Mouse (Mus musculus): ENCODE data around the gene 1110008P14Rik. TPM values are rescaled to one million over a fixed set of nuclear protein-coding genes. Genes with fewer than 3 reads are reported as not detected.

1110008P14Rik gene
- polyA plus RNA-seq, 2 experiments, result 32.6 to 40.8 TPM

DNA sequence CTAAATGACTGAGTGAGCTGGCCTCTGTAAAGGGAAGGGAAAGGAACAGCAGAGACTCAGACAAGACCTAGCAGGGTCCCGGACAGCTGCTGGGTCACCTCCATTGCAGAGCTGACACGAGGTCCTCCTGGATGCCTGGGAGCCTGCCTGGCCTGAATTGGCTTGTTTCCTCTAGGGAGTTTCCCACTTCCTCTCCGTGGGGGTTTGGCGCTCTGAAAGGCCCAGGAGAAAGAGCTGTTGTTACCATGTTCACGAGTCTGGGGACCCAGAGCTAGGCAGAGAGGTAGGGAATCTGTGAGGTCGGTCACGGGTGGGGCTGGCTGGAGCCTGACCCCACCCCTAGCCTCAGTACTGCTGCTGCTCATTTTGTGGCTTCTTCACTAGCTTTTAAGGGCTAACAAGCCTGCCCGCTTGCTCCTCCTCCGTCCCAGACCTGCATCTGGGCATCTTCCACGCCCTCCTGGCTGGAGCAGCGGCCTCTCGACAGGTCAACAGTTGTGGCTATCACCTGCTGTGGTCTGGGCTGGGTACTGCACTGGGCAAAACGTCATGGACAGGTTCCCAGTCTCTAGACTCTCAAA is 31.2 kb downstream of the 1110008P14Rik start:
- no peak for TF ChIP-seq EP300 (IDR thresholded peaks at IDR 0.05; ENCODE audit: low read depth)
- no peak for TF ChIP-seq CTCF (IDR thresholded peaks at IDR 0.05; ENCODE audit: low read depth)
- Histone ChIP-seq H3K27me3 (ENCODE audit: control insufficient read depth, insufficient read depth, low read length) (peaks cover 22% of the 10 kb centered on the region), H3K9ac (replicated peaks) (no peak overlapping the region), H3K4me3 (ENCODE audit: insufficient read depth in 1 of 2, low read depth in 2 of 2, low read length in 2 of 2) (no peak overlapping the region), H3K4me2 (ENCODE audit: low read depth) (no peak overlapping the region), H3K9me3 (ENCODE audit: control insufficient read depth, low read length) (no peaks in the 10 kb centered on the region), H3K4me1 (replicated peaks; ENCODE audit: control insufficient read depth in 2 of 2, insufficient read depth in 2 of 2, low read length in 1 of 2) (peaks cover 2 to 5% of the 10 kb centered on the region in 2 experiments; a peak in 2 of 4 replicates), H3K27ac (no peak overlapping the region), H3K36me3 (replicated peaks; ENCODE audit: control insufficient read depth, insufficient read depth, low read depth) (no peaks in the 10 kb centered on the region)
- no peak for ATAC-seq (ENCODE audit: insufficient read depth)
- no peak for DNase-seq (ENCODE audit: low read depth in 3 of 3, low spot score in 3 of 3)
- WGBS (ENCODE audit: insufficient replicate concordance), result 32% methylated on average over 13 of the region's 13 CpGs

DNA sequence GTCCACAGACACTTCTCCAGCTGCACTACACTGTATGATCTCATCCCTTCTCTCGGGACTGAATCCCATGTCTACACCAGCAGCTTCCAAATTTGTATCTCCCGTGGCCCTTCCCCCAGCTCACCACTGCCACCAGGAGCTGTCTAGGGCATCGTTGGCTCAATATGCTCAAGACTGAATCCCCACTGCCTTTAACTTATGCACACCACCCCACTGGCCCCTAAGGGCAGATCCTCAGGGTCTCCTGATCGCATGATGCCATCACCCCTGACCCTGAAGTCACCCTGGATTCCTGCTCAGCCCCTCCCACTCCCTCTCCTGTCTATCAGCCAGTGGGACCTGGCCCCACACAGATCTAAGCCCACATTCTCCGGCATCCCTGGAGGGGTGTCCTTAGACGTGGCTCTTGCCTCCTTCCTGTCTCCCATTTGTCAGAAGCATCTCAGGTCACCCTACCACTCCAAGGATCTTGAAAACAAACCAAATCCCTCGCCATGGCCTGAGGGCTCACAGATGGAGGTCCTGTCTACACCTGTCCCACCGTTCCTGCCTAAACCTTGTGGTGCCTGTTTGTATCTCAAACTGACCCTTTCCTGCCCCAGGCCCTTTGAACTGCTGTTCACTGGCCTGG is 32.0 kb downstream of the 1110008P14Rik start:
- peaks cover 22% of the 10 kb centered on the region for H3K27me3 ChIP-seq (ENCODE audit: control insufficient read depth, insufficient read depth, low read length)
- H3K4me2 ChIP-seq (ENCODE audit: low read depth), result no peak overlapping the region
- DNase-seq (ENCODE audit: low read depth in 3 of 3, low spot score in 3 of 3), result no peak
- no peak overlapping the region for H3K9ac ChIP-seq (replicated peaks)
- H3K27ac ChIP-seq, result no peak overlapping the region
- TF ChIP-seq EP300 (IDR thresholded peaks at IDR 0.05; ENCODE audit: low read depth) (no peak), CTCF (IDR thresholded peaks at IDR 0.05; ENCODE audit: low read depth) (no peak)
- ATAC-seq (ENCODE audit: insufficient read depth), result no peak
- H3K36me3 ChIP-seq (replicated peaks; ENCODE audit: control insufficient read depth, insufficient read depth, low read depth), result no peaks in the 10 kb centered on the region
- no peak overlapping the region for H3K4me3 ChIP-seq (ENCODE audit: insufficient read depth in 1 of 2, low read depth in 2 of 2, low read length in 2 of 2)
- H3K9me3 ChIP-seq (ENCODE audit: control insufficient read depth, low read length), result no peaks in the 10 kb centered on the region
- peaks cover 2 to 5% of the 10 kb centered on the region in 2 experiments; a peak in 2 of 4 replicates for H3K4me1 ChIP-seq (replicated peaks; ENCODE audit: control insufficient read depth in 2 of 2, insufficient read depth in 2 of 2, low read length in 1 of 2)
- 49% methylated on average over 8 of the region's 8 CpGs for WGBS (ENCODE audit: insufficient replicate concordance)

DNA sequence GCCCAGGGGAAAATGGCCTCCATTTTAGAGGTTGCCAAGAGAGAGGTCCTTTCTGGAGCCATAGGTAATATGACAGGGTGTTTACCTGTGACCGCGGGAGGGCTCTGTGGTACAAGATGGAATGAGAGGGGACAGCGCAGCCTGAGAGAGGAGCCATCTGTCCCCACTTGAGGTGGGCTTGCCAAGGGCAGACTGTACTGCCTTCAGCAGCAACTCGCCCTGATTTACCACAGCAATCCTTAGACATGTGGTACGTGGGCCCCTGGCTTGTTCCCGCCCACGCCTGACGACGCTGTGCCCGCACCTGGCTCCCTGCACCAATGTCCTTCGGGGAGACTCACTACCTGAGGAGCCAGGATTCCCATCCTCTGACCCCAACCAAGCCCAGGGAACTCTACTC is 33.4 kb downstream of the 1110008P14Rik start:
- TF ChIP-seq CTCF (IDR thresholded peaks at IDR 0.05; ENCODE audit: low read depth), result no peak
- no peak for TF ChIP-seq EP300 (IDR thresholded peaks at IDR 0.05; ENCODE audit: low read depth)
- H3K4me1 ChIP-seq (replicated peaks; ENCODE audit: control insufficient read depth in 2 of 2, insufficient read depth in 2 of 2, low read length in 1 of 2), result peaks cover 0 to under 1% of the 10 kb centered on the region in 2 experiments; a peak in 1 of 4 replicates
- WGBS (ENCODE audit: insufficient replicate concordance), result 73% methylated on average over 11 of the region's 11 CpGs
- ATAC-seq (ENCODE audit: insufficient read depth), result no peak
- no peaks in the 10 kb centered on the region for H3K9me3 ChIP-seq (ENCODE audit: control insufficient read depth, low read length)
- no peak overlapping the region for H3K4me3 ChIP-seq (ENCODE audit: insufficient read depth in 1 of 2, low read depth in 2 of 2, low read length in 2 of 2)
- no peak for DNase-seq (ENCODE audit: low read depth in 3 of 3, low spot score in 3 of 3)
- H3K4me2 ChIP-seq (ENCODE audit: low read depth), result no peak overlapping the region
- no peak overlapping the region for H3K9ac ChIP-seq (replicated peaks)
- no peak overlapping the region for H3K27ac ChIP-seq
- H3K36me3 ChIP-seq (replicated peaks; ENCODE audit: control insufficient read depth, insufficient read depth, low read depth), result no peaks in the 10 kb centered on the region
- H3K27me3 ChIP-seq (ENCODE audit: control insufficient read depth, insufficient read depth, low read length), result peaks cover 22% of the 10 kb centered on the region

DNA sequence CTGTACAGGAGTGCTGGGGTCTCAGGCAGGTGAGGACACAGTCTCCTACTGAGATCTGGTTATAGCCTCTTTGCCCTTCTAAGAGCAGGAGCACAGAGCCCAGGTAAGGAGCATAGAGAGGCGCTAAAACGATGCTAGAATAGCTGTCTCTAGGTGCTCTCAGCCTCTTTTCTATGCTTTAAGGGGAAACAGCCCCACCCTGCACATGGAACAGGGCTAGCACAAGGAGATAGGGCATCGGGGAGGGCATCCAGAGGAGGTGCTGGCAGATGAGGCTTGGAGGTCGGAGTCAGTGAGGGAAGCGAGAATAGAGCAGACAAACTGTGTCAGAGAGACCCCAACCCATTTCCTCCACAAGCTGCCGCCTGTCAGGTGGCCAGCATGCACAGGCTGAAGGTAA is 34.7 kb downstream of the 1110008P14Rik start:
- TF ChIP-seq CTCF (IDR thresholded peaks at IDR 0.05; ENCODE audit: low read depth) (no peak), EP300 (IDR thresholded peaks at IDR 0.05; ENCODE audit: low read depth) (no peak)
- H3K36me3 ChIP-seq (replicated peaks; ENCODE audit: control insufficient read depth, insufficient read depth, low read depth), result no peaks in the 10 kb centered on the region
- no peaks in the 10 kb centered on the region for H3K4me1 ChIP-seq (replicated peaks; ENCODE audit: control insufficient read depth in 2 of 2, insufficient read depth in 2 of 2, low read length in 1 of 2)

DNA sequence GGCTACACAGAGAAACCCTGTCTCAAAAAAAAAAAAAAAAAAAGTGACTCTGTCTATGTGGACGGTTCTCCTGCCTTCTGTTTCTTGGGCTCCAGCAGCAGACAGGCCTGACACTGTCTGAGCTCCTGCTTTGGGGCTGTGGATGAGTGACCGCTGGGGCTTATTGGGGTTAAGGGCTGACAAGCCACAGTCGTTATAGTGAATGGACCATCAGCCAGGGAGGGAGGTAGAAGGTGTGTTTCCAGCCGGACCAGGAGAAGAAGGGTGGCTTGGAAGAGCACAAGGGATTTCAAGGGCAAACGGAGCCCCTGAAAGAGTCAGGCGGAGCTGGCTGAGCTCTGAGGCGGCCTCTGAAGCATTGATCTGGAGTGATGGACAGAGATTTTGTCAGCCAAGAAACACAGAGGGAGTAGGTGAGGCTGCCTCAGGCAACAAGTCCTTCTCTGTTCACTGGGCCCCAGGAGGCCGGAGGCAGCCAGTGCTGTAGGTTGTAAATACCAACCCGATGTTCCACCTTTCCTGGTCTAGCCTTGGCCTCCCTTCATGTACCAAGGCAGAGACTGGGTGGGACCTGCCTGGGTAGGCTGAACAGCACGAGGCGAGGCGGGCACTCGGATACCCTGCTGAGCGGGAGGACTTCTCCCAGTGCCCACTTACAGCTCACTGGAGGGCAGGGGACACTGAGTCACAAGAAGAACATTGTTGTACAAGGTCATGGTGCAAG is 37.0 kb downstream of the 1110008P14Rik start:
- no peak for TF ChIP-seq CTCF (IDR thresholded peaks at IDR 0.05; ENCODE audit: low read depth)
- TF ChIP-seq EP300 (IDR thresholded peaks at IDR 0.05; ENCODE audit: low read depth), result no peak
- DNase-seq (ENCODE audit: low read depth in 3 of 3, low spot score in 3 of 3), result no peak
- no peak overlapping the region for H3K4me3 ChIP-seq (ENCODE audit: insufficient read depth in 1 of 2, low read depth in 2 of 2, low read length in 2 of 2)
- no peaks in the 10 kb centered on the region for H3K4me1 ChIP-seq (replicated peaks; ENCODE audit: control insufficient read depth in 2 of 2, insufficient read depth in 2 of 2, low read length in 1 of 2)
- H3K9me3 ChIP-seq (ENCODE audit: control insufficient read depth, low read length), result no peaks in the 10 kb centered on the region
- no peak for ATAC-seq (ENCODE audit: insufficient read depth)
- 60% methylated on average over 14 of the region's 14 CpGs for WGBS (ENCODE audit: insufficient replicate concordance)
- H3K4me2 ChIP-seq (ENCODE audit: low read depth), result no peak overlapping the region
- H3K27ac ChIP-seq, result no peak overlapping the region
- H3K9ac ChIP-seq (replicated peaks), result no peak overlapping the region
- H3K27me3 ChIP-seq (ENCODE audit: control insufficient read depth, insufficient read depth, low read length), result no peaks in the 10 kb centered on the region
- no peaks in the 10 kb centered on the region for H3K36me3 ChIP-seq (replicated peaks; ENCODE audit: control insufficient read depth, insufficient read depth, low read depth)

More for the DNA sequence above, 34.7 kb downstream of the 1110008P14Rik start:
- Histone ChIP-seq H3K4me3 (ENCODE audit: insufficient read depth in 1 of 2, low read depth in 2 of 2, low read length in 2 of 2) (no peak overlapping the region), H3K9me3 (ENCODE audit: control insufficient read depth, low read length) (no peaks in the 10 kb centered on the region), H3K4me2 (ENCODE audit: low read depth) (no peak overlapping the region), H3K27ac (no peak overlapping the region), H3K27me3 (ENCODE audit: control insufficient read depth, insufficient read depth, low read length) (peaks cover 12% of the 10 kb centered on the region), H3K9ac (replicated peaks) (no peak overlapping the region)
- DNase-seq (ENCODE audit: low read depth in 3 of 3, low spot score in 3 of 3) (no peak), ATAC-seq (ENCODE audit: insufficient read depth) (no peak)
- 42% methylated on average over 6 of the region's 6 CpGs for WGBS (ENCODE audit: insufficient replicate concordance)
